Mouse (Mus musculus): ENCODE results near the gene Dscam.
A peak's percentile ranks its signal among the peaks of the same experiment; 100 is the strongest.

Dscam gene

GRCm38 (mm10) chr16:96722135-96722534 lies 448.4 kb downstream of the Dscam start:
- no peak for DNase-seq (ENCODE audit: low spot score in 2 of 2)

GRCm38 (mm10) chr16:96721241-96721640 lies 449.3 kb downstream of the Dscam start:
- DNase-seq (ENCODE audit: low spot score in 2 of 2): no peak

DNA sequence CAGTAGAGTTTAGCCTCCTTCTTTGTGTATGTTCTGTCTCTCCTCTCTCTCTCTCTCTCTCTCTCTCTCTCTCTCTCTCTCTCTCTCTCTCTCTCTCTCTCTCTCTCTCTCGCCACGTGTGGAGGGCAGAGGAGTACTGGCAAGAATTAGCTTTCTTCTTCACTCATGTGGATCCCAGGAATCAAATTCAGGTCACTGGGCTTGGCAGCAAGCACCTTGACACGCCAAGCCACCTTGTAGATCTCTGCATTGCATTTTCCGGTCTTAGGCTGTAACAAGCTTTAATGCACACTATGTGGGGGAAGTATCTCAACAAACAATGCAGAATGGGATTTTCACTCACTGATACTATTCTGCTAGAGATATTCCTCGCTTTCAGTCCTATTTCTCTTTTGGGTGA lies 449.9 kb downstream of the Dscam start:
- no peak for DNase-seq (ENCODE audit: low spot score in 2 of 2)

- DNase-seq (ENCODE audit: low spot score in 2 of 2): no peak
These were observed 452.3 kb downstream of the Dscam start for GRCm38 (mm10) chr16:96718221-96718620.

GRCm38 (mm10) chr16:96716633-96717032 lies 453.9 kb downstream of the Dscam start:
- no peak for DNase-seq (ENCODE audit: low spot score in 2 of 2)

DNA sequence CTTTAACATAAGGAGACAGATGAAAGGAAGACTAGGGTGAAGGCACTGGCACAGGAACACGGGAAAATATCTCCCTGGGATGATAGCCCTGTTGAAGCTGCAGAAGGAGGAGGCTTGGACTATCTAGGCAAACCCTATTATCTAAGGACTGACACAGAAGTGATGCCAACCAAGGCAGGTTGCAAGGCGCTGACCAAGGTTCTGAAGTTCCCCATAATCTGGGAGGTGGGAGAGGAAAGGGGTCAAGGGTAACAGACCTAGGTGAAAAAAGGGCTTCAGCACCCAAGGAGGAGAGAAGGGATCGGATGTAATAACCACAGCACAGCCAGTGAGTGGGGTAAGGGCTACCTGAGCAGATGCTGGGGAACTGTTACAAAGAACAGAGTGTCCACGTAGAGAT lies 458.6 kb downstream of the Dscam start:
- no peak for DNase-seq (ENCODE audit: low spot score in 2 of 2)

- no peak for DNase-seq (ENCODE audit: low spot score in 2 of 2)
These were observed 470.0 kb downstream of the Dscam start for GRCm38 (mm10) chr16:96700551-96700950.

- no peak for DNase-seq (ENCODE audit: low spot score in 2 of 2)
These were observed 474.7 kb downstream of the Dscam start for GRCm38 (mm10) chr16:96695882-96696281.

DNA sequence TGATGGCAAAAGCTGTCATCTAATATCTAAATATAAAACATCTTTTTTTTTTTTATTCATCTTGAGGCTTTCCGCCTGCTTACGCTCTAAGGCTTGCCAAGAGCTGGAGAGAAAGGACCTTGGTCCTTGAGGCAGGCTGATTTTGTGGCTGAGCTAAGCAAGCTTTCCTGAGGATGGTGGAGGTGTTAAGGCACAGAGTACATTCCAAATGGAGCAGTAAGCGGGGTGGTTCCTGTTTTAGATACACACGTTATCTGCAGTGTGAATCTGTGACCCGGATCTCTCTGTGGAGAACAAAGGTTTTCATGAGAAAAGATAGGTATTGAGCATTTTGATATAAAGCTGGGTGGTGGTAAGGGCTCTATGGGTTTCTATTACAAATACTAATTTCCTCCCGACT lies 479.0 kb downstream of the Dscam start:
- no peak for DNase-seq (ENCODE audit: low spot score in 2 of 2)

DNA sequence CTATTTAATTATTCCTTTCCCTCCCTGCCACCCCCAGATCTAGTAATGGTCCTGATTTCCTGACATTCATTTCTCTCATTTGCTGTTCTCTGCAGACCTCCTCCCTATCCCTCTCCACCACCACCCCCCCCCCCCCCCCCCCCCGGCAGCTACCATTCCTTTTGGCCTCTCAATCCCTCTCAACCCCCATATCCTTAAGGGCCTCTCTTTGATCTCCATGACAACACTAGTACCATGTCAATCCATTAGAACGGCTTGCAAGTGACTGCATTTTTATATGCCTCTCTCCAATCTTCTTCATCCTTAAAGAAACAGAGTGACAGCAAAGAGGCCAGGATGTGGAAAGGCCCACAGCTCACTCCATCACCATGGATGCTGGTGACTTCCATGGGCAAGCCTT lies 480.5 kb downstream of the Dscam start:
- DNase-seq (ENCODE audit: low spot score in 2 of 2): no peak

DNA sequence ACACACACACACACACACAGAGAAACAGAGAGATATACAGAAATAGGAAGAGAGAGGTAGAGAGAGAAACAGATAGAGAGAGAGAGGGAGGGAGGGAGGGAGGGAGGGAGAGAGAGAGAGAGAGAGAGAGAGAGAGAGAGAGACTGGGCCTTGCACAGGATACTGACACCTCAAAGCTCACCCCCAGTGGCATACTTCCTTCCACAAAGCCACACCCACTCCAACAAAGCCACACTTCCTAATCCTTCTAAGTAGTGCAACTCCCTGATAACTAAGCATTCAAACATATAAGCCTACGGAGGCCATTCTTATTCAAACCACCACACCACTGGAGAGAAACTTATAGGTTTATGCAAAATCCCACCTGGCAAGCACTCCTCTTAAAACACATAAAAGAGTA lies 481.1 kb downstream of the Dscam start:
- no peak for DNase-seq (ENCODE audit: low spot score in 2 of 2)

- no peak for DNase-seq (ENCODE audit: low spot score in 2 of 2)
These were observed 485.5 kb downstream of the Dscam start for GRCm38 (mm10) chr16:96685065-96685464.

DNA sequence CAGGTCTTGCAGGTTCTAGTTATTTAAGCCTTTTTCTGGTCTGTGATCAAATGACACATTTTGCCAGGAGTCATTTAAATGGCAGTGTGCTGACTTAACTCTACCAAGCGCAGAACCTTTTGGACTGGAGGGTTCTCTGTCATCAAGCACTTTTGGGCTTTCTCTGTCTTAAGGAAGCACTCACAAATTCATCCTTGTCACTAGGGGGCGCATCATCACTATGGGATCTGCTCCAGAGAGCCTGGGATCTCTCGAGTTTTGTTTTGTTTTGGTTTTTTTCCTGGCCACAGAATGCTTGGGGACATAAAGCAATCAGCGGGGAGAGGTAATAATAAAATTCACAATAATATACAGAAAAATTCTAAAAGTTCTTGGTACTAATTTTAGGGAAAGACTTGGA lies 486.0 kb downstream of the Dscam start:
- DNase-seq (ENCODE audit: low spot score in 2 of 2): no peak

DNA sequence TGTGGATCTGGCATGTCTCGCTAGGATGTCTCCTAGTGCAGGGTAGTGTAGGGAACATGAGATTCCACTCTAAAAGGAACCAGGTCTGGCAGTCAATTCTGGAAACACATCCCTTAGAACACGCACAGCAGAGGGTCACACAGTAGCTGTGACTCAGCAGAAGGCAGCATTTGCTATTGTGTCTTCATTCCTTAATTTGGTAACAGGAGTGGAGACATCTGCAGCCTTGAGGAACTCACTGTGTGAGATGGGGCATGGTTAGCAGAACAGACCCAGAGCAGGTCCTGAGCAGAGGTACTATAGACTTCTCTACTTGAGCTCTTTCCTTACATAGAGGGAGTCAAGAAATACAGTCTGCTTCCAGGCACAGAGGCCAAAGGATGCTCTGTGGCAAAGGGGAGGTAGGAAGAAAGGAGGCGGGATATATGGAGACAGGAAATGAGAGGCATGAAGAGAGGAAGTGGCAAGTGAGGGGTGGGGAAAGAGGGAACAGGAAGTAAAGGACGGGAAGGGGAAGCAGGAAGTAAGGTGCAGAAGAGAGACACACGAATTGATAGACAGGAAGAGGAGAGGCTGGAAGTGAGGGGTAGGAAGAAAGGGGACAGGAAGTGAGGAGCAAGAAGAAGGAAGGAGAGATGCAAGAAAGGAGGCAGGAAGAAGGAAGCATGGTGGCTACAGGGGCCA lies 488.1 kb downstream of the Dscam start:
- no peak for DNase-seq (ENCODE audit: low spot score in 2 of 2)

- no peak for DNase-seq (ENCODE audit: low spot score in 2 of 2)
These were observed 490.6 kb downstream of the Dscam start for GRCm38 (mm10) chr16:96679981-96680380.

DNA sequence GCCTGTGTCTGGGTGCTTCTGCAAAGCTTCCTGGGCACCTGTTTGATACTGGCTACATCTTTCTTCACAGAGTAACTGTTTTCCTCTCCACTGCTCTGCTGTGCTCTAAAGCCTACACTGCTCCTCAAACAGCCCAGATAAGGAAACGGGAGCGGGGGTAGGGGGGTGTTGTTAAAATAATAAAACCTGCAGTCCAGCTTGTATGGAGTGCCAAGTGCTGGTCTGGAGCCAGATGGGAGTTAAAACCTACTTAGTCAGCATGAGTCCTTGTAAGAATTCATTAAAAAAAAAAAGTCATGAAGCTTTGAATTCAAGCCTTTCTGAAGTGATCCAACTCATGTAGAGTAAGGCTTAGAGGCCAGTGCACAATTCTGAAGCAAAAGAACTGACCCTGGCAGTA lies 493.1 kb downstream of the Dscam start:
- DNase-seq (ENCODE audit: low spot score in 2 of 2): no peak

- no peak for DNase-seq (ENCODE audit: low spot score in 2 of 2)
These were observed 493.9 kb downstream of the Dscam start for GRCm38 (mm10) chr16:96676663-96677062.

DNA sequence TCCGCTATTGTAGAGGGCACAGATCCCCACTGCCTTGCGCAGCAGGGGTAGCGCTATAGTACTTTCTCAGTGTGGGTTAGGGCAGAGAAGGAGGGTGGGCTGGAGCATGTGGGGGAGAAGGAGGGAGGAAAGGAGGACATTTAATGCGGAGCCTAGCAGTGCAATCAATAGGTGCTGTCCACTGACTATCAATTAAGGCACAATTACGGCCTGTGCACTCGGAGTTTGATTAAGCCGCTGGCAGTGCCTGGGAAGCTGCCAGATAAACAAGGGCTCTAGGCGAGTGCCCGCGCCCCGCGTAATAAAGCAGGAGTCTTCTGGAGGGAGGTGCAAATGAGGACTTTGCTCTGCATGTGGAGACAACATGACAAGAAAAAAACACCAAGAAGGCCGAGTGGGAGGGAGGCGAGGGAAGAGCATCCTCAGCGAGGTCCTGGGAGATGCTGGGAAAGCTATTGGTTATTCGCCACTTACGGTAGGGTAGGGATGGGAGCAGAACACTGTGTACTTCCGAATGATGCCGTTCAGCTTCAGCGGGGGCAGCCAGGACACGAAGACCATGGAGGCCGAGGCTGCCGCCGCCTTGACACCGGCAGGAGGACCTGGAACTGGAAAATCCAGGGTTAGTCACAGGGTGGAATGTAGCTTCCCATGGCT lies 497.2 kb downstream of the Dscam start:
- DNase-seq (ENCODE audit: low spot score in 2 of 2): no peak

DNA sequence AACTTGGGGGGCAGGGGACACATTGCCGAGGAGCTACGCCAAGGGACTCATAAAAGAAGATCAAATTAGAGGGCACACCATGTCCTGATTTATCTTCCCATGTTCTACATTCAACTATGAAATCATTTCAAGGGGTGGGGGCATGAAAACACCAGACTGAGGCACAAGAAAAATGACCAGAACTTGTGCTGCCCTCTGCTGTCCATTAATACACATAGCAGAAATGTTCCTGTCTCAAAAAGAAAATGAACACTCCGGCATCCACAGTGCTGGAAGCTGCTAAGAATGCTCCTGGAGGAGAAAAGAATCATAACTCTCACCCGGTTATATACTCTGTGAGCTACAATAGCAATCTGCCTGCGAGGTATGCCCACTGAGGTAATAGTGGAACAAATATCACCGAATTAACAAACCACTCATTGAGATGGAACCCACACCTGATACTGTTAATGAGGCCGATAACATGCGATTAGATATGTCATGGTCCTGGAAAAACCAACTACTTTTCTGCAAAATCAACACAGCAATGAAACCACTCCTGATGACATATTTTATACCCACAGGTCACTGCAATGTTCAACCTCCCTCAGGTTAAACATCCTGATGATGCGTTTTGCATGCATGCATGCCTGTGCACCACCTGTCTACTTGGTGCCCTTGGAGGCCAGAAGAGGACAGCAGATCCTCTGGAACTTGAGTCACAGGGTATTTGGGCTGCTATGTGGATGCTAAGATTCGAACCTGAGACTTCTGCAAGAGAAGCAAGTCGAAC lies 498.8 kb downstream of the Dscam start:
- peak in 1 of 2 experiments; percentile 4 for DNase-seq (ENCODE audit: low spot score in 2 of 2)

GRCm38 (mm10) chr16:96669706-96670105 lies 500.8 kb downstream of the Dscam start:
- no peak for DNase-seq (ENCODE audit: low spot score in 2 of 2)

- no peak for DNase-seq (ENCODE audit: low spot score in 2 of 2)
These were observed 502.1 kb downstream of the Dscam start for GRCm38 (mm10) chr16:96668478-96668877.

GRCm38 (mm10) chr16:96661073-96661472 lies 509.5 kb downstream of the Dscam start:
- DNase-seq (ENCODE audit: low spot score in 2 of 2): no peak

- DNase-seq (ENCODE audit: low spot score in 2 of 2): no peak
These were observed 511.3 kb downstream of the Dscam start for GRCm38 (mm10) chr16:96659275-96659674.
